Mouse (Mus musculus) cerebral cortex, adult 2 months (tissue): Measurements from ENCODE around the gene Stxbp4.

ENCODE experiments used
- WGBS: fragments of 180-500 bp; shearing (Covaris S2); methylation state at CpG from one replicate; pipeline ENCODE4 v1.1.7; 2018; 5-methylcytosine and 5-hydroxymethylcytosine counted together

Gene Stxbp4

GRCm38 (mm10) chr11:90552303-90553201 lies 85.3 kb downstream of the Stxbp4 start:
- WGBS = 64% methylated on average over 18 of the region's 18 CpGs

GRCm38 (mm10) chr11:90548560-90548959 lies 89.3 kb downstream of the Stxbp4 start:
- 19% methylated on average over 13 of the region's 13 CpGs for WGBS

- 96% methylated on average over 7 of the region's 7 CpGs for WGBS
Measured at GRCm38 (mm10) chr11:90538636-90539263, 99.1 kb downstream of the Stxbp4 start.

- WGBS = 94% methylated on average over 2 of the region's 2 CpGs
Measured at GRCm38 (mm10) chr11:90525311-90525710, 112.6 kb downstream of the Stxbp4 start.

- 46% methylated on average over 8 of the region's 8 CpGs for WGBS
Measured at GRCm38 (mm10) chr11:90521040-90521439, 116.8 kb downstream of the Stxbp4 start.

- WGBS = 57% methylated on average over 1 of the region's 1 CpGs
Measured at GRCm38 (mm10) chr11:90517750-90518149, 120.1 kb downstream of the Stxbp4 start.

- WGBS = 62% methylated on average over 5 of the region's 5 CpGs
Measured at GRCm38 (mm10) chr11:90512538-90513219, 125.2 kb downstream of the Stxbp4 start.

- 70% methylated on average over 4 of the region's 4 CpGs for WGBS
Measured at GRCm38 (mm10) chr11:90501846-90502245, 136.0 kb downstream of the Stxbp4 start.

GRCm38 (mm10) chr11:90499918-90500317 lies 138.0 kb downstream of the Stxbp4 start:
- 97% methylated on average over 6 of the region's 6 CpGs for WGBS

GRCm38 (mm10) chr11:90498461-90498860 lies 139.4 kb downstream of the Stxbp4 start:
- 58% methylated on average over 5 of the region's 5 CpGs for WGBS

GRCm38 (mm10) chr11:90494981-90495380 lies 142.9 kb downstream of the Stxbp4 start:
- WGBS = 57% methylated on average over 1 of the region's 1 CpGs

GRCm38 (mm10) chr11:90492511-90492910 lies 145.4 kb downstream of the Stxbp4 start:
- WGBS = 90% methylated on average over 4 of the region's 4 CpGs

- 90% methylated on average over 10 of the region's 10 CpGs for WGBS
Measured at GRCm38 (mm10) chr11:90489166-90489565, 148.7 kb downstream of the Stxbp4 start.

- 83% methylated on average over 8 of the region's 8 CpGs for WGBS
Measured at GRCm38 (mm10) chr11:90487686-90488085, 150.2 kb downstream of the Stxbp4 start.

- 71% methylated on average over 14 of the region's 14 CpGs for WGBS
Measured at GRCm38 (mm10) chr11:90484750-90485637, 152.9 kb downstream of the Stxbp4 start.

GRCm38 (mm10) chr11:90483766-90484165 lies 154.1 kb downstream of the Stxbp4 start:
- 97% methylated on average over 3 of the region's 3 CpGs for WGBS

GRCm38 (mm10) chr11:90481828-90482227 lies 156.1 kb downstream of the Stxbp4 start:
- WGBS = 74% methylated on average over 1 of the region's 1 CpGs

- WGBS = 91% methylated on average over 4 of the region's 4 CpGs
Measured at GRCm38 (mm10) chr11:90470271-90470670, 167.6 kb downstream of the Stxbp4 start.

GRCm38 (mm10) chr11:90464046-90464595 lies 173.8 kb downstream of the Stxbp4 start:
- WGBS = 57% methylated on average over 10 of the region's 10 CpGs

- 91% methylated on average over 3 of the region's 3 CpGs for WGBS
Measured at GRCm38 (mm10) chr11:90460458-90460857, 177.4 kb downstream of the Stxbp4 start.

GRCm38 (mm10) chr11:90452134-90452533 lies 185.8 kb downstream of the Stxbp4 start:
- 65% methylated on average over 3 of the region's 3 CpGs for WGBS
